Mouse (Mus musculus) cerebellum, postnatal 14 days (tissue): ENCODE data around the gene Tmprss3.

Source experiments
- DNase-seq, 2 experiments: peaks; one replicate each; pipeline ENCODE4 v3.0.0; 2021; ENCODE audit warnings: mixed read lengths in 2 of 2

Tmprss3 gene

DNA sequence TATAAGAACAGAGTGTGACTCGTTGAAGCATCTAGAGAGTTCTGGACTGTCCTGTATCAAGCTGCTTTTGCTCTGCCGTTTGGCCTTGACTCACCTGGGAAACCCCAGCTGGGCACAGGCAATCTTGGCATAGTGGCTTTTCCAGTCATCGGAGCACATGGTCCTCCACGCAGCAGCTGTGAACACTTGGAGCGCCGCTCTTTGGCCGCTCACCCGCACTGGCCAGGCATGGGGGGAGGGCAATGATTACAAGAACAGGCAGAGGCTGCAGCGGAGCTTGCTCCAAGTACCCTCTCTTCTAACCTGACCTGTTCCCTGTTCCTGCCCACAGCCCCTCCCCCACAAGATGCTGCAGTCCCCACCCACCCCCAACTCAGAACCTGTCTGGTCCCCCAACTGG, 5.4 kb downstream of the Tmprss3 start:
- peak in 1 of 2 experiments; percentile 44 for DNase-seq

DNA sequence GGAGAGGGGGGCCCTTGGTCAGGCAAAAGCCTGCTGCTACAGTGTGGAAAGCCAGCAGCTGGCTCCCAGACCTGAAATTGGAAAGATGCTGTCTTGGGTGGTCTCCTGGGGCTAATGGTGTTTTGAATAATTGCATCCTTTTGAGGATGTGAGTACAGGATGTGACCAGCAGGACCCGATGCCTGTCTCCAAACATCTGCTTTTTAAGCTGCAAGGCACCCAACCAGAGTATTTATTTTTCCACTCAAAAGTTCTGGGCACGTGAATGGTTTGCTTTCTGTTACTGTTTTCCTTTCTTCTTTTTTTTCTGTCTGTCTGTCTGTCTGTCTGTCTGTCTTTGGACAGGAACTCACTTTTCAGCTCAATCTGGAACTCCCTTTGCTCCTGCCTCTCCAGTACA, 6.1 kb downstream of the Tmprss3 start:
- no peak for DNase-seq

DNA sequence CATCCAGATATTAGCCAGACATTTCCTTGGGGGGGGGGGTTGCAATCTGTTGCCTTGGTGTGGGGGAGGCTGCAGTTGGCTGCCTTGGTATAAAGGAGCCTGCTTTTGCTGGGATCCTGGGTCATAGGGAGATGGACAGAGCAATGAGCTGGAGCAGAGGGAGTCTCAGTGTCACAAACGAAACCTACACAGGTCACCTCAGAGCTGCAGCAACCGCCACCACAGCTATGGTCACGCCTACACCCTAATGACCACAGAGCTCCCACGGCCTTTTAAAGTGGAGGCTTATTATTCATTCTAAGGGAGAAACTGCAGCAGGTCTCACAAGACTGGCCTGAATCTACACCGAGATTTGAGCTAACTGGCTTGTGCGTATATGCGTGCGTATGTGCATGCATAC, 7.0 kb downstream of the Tmprss3 start:
- DNase-seq, result no peak

GRCm38 (mm10) chr17:31187370-31187769, 11.4 kb downstream of the Tmprss3 start:
- DNase-seq, result peak; percentile 89 to 90

DNA sequence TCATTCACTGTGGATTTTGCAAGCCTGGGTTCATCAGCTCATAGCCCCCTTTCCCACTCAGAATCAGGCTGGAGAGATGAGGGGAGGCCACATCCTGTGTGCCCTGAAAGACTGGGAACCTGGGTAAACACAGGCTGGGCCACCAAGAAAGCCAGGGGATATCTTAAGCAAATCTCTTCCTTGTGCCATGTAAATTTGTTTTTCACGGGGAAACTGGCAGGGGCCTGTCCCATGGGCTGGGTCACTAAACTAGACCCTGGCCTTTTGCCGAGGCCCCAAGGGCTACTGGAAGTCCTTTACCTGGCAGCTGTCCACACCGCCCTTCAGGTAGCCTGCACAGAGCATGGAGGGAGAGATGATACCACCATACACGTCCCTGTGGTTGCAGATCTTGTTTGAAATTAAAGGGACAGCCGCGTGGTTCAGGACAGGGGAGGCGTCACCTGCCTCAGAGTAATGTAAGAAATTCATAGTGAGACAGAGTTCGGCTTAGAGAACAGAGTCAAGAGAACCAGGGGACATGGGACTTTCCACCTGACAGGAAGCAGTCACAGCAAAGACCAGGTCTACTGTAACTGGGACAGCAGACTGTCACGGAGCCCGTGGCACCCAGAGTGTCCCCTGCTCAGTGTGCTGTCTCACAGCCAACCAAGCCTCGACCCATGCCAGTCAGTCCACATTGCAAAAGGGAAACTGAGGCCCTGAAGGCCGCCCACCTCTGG, 14.3 kb downstream of the Tmprss3 start:
- peak in 1 of 2 experiments; percentile 30 for DNase-seq

DNA sequence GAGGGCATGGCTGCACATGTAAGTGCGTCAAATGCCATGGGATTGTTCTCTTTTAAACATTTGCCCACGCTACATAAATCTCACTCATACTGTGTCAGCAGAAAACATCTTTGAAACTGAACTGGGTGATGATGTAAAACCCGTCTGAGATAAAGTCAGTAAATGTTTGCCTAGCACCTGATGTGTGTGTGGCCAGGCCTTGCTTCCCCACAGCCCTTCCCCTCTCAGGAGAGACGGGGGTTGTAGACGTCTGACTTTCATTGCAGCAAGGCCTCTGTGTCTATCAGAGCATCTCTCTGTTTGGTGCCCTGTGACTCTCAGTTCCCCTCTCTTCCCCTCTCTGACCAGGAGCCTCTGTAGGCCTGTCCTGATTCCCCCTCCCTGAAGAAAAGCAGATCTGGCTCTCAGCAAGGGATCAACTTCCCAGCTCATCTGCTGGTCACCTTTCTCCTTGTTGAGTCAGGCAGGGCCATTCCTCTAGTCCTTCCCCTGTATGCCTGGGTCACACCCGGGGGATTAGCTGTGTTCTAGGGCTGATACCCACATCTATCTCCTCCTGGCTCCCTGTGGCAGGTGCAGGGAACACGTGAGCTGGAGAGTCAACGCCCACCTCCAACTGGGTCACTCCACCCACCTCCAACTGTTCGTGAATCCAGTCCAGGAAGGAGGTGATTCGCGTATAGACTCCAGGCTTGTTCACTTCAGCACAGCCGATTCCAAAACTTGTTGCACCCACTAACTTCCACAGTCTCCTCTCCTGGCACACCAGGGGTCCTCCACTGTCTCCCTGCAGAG, 15.4 kb downstream of the Tmprss3 start:
- peak; percentile 27 to 38 for DNase-seq

GRCm38 (mm10) chr17:31181490-31181889, 17.3 kb downstream of the Tmprss3 start:
- no peak for DNase-seq

DNA sequence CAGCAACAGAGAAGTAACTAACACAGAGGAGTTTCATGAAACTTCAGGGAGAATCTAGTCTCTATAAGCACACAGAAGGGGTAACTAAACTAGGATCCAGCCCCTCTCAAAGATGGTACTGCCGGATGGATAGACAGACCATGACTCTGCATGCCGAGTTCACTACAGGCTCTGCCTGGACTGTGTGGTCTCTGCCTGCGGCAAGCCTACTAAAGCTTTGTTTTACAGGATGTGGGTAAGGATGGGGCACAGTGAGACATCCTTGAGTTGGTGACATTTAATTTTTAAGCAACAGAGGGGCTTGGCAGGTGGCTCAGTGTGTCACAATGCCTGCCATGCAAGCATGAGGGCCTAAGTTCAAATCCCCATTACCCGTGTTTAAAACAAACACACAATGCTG, 22.5 kb downstream of the Tmprss3 start:
- no peak for DNase-seq

GRCm38 (mm10) chr17:31169796-31170195, 29.0 kb downstream of the Tmprss3 start:
- DNase-seq, result no peak

DNA sequence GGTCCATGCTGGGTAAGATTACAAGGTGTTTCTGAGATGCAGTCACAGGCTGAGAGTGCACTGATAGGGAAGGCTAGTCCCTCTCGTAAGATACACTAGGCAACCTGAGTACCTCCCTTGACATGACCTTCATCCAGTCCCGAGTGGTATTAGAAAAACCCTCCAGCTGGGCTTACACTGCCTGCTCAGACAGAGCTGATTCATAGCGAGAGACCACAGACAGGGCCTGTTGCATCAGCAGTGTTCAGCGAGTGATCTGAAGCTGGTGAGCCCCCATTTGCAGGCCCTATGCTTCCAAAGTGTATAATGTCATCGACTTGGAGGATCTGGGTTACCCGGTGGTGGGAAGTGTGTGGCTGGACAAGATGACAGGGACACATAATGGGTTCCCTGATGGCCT, 33.6 kb downstream of the Tmprss3 start, which contains the start of gene Tff1:
TSS of gene Tff1 (minus strand) at position 151 of the 400 bp plus-strand sequence.
- no peak for DNase-seq

- DNase-seq, result no peak
Measured at GRCm38 (mm10) chr17:31163821-31164220, 35.0 kb downstream of the Tmprss3 start.

GRCm38 (mm10) chr17:31162607-31163006, 36.2 kb downstream of the Tmprss3 start:
- no peak for DNase-seq

- DNase-seq, result no peak
Measured at GRCm38 (mm10) chr17:31160291-31160690, 38.5 kb downstream of the Tmprss3 start.

GRCm38 (mm10) chr17:31157921-31158320, 40.9 kb downstream of the Tmprss3 start:
- DNase-seq, result no peak

- DNase-seq, result no peak
Measured at GRCm38 (mm10) chr17:31153785-31154184, 45.0 kb downstream of the Tmprss3 start.

DNA sequence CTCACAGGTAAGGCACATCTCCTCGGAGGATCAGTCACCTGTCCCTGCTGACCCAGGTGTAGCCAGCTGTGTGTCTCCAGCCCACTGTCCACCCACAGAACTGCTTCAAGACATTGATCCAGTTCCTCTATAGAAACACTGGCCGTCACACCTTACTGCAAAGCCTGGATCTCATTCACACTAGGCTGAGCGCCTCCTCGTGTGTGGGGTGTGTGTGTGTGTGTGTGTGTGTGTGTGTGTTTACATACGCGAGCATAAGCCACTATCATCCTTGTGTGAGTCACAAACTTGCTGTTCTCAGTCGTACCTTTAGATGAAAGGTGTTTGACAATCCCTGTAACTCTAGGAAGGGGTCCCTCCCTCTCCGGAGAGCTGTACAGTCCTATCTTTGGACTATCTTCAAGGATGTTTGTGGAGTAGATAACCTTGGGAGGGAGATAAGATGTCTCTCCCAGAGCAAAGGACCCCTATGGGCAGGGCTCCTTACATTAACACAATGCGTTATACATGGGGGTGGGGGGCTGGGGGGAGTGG, 45.7 kb downstream of the Tmprss3 start:
- no peak for DNase-seq

DNA sequence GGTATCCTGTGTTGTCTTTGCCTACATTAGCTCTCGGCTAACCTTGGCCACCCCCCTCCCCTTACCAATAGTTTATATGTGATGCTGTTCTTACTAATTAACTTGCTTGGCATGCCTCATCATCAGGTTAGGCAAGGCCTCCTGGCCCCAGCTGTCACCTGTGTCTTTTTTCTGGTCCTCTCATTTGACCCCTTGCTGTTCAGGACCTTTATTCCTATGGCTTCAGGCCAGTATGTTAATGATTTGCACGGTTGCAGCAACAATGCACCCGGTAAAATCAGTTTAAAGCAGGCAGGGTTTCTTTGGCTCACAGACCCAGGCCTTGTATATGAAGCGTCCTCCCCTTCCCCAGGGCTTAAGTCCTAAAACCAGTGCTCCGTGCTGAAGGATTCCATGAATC, 46.3 kb downstream of the Tmprss3 start:
- DNase-seq, result no peak

DNA sequence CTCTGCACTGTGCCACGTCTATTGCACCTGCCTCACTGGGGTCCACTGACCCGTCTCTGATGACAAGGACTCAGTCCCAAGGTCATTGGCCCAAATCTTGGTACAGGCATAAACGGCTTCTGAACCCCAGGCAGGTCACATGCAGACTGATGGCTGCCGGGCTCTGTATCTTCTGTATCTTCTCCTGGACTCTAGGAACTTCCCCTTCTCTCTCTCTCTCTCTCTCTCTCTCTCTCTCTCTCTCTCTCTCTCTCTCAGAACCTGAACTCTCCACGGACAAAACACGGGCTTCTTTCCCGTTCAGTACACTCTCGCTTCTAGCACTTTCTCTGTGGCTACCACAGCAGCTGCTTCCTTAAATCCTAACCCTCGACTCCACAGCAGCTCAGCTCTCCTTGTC, 52.8 kb downstream of the Tmprss3 start:
- no peak for DNase-seq

GRCm38 (mm10) chr17:31144040-31145037, 54.4 kb downstream of the Tmprss3 start, which contains the start of gene Tff2:
Tff2 (minus strand) TSS chr17:31144282.
- DNase-seq, result no peak

GRCm38 (mm10) chr17:31142116-31142515, 56.7 kb downstream of the Tmprss3 start:
- no peak for DNase-seq

DNA sequence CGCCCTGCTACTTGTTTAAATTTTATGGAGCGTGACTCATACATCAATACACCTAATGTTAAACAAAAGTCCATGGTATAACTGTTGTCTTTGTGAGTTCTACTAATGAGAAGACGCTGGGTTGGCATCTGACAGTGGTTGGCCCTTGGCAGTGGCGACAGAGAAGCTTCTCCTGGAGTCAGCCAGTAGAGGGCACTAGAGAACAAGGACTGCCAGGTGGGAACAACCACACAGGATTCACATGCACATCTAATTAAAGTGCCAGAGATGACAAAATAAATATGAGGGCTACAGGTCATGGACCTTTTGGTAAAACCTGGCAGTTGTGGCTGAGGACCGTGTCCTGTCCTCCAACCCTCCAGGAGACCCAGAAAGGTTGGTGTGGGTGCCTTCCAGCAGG, 60.4 kb downstream of the Tmprss3 start:
- DNase-seq, result peak; percentile 86 to 89

DNA sequence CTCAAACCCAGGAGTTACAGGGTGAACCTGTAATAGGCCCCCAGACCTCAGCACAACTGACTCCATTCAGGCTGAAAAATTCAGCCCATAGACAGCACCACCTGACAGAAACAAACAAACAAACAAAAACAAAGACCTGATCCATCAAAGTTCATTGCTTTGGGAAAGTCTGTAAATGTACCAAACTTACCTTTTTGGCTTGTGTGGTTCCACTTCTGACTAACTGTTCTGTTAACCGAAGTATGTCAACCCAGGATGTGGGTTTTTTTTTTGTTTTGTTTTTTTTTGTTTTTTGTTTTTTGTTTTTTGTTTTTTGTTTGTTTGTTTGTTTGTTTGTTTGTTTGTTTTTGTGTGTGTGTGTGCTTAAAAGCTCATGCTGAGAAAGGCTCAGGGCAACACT, 62.0 kb downstream of the Tmprss3 start:
- no peak for DNase-seq

DNA sequence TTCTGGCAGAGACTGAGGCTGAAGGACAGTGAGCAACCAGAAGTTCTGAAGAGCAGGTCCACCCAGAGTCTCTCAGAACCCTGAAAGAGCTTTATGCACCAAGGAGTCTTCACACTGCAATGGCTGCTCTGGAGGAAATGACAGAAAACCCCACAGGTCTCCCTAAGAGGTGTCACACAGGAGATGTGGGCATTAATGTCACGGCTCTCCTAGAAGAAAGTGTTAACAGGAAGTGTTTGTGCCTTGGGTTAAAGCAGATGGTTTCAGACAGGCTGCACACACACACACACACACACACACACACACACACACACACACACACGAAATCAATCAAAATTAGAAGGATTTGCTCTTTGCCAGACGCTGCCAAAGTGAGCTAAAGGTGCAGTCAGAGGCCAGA, 62.5 kb downstream of the Tmprss3 start:
- no peak for DNase-seq
